Mouse (Mus musculus) liver, embryonic 15.5 days (tissue): Measurements from ENCODE around the gene Ptpn5. TPM values are rescaled to one million over a fixed set of nuclear protein-coding genes. Genes with fewer than 3 reads are reported as not detected.

Source experiments
- ATAC-seq: fragments of 200-750 bp; cut with Nextera tagmentation; 2 replicates; pipeline ENCODE4 v1.8.0; 2017; ENCODE audit warnings: moderate number of reproducible peaks, mild to moderate bottlenecking, moderate library complexity; ENCODE audit not compliant: insufficient read depth
- H3K27ac ChIP-seq: fragments of 300-500 bp; sonication (generic); replicated peaks from 2 replicates; pipeline ENCODE4 v1.5.1; 2015; ENCODE audit warnings: mild to moderate bottlenecking, inconsistent platforms
- H3K27me3 ChIP-seq: fragments of 300-500 bp; sonication (generic); 2 replicates; pipeline ENCODE4 v1.6.1; 2015; ENCODE audit warnings: mild to moderate bottlenecking, inconsistent platforms
- H3K36me3 ChIP-seq: fragments of 300-500 bp; sonication (generic); replicated peaks from 2 replicates; pipeline ENCODE4 v1.6.1; 2015; ENCODE audit warnings: moderate library complexity, mild to moderate bottlenecking, inconsistent platforms
- H3K4me1 ChIP-seq: fragments of 300-500 bp; sonication (generic); replicated peaks from 2 replicates; pipeline ENCODE4 v1.6.1; 2015; ENCODE audit warnings: inconsistent platforms
- H3K4me2 ChIP-seq: fragments of 300-500 bp; sonication (generic); 2 replicates; pipeline ENCODE4 v1.6.1; 2015; ENCODE audit warnings: moderate library complexity, mild to moderate bottlenecking, inconsistent platforms
- H3K4me3 ChIP-seq: fragments of 300-500 bp; sonication (generic); replicated peaks from 2 replicates; pipeline ENCODE4 v1.5.1; 2015; ENCODE audit warnings: mild to moderate bottlenecking, inconsistent platforms
- H3K9ac ChIP-seq: fragments of 300-500 bp; sonication (generic); 2 replicates; pipeline ENCODE4 v1.6.1; 2015; ENCODE audit warnings: moderate library complexity, mild to moderate bottlenecking, inconsistent platforms
- H3K9me3 ChIP-seq: fragments of 300-500 bp; sonication (generic); replicated peaks from 2 replicates; pipeline ENCODE4 v1.6.1; 2016; ENCODE audit warnings: inconsistent platforms
- WGBS: fragments of 180-500 bp; shearing (Covaris S2); methylation state at CpG from one replicate; pipeline ENCODE4 v1.1.7; 2015; ENCODE audit warnings: mixed read lengths; ENCODE audit not compliant: insufficient replicate concordance; 5-methylcytosine and 5-hydroxymethylcytosine counted together
- polyA plus RNA-seq: library from polyadenylated mRNA; unstranded; fragments of >200 nt; fragmentation: Nextera tagmentation; extraction: Ambion mirVana; gene quantifications from 2 replicates; pipeline ENCODE4 v1.2.1, GENCODE M21; 2015

Ptpn5 gene
- polyA plus RNA-seq, 1 experiment from 2014 or later: not detected

DNA sequence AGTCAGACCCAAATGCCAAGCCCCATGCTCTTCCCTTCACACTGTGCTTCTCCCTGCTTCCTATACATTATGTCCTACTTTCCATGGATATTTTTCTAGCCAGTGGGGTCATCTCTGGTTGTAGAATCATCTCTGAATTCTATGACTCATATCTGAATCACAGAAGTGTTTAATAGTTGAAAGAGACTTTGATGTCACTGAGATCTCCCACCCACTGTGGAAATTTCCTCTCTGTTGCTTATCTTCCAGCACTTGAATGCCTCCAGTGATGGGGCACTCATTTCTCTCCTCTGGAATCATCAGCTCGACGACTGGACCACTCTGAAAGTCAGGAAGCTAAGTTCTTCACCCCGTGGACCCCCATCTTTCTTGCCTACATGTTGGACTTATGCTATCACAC, 22.4 kb downstream of the Ptpn5 start:
- Histone ChIP-seq H3K4me3 (no peak overlapping the region), H3K27me3 (no peaks in the 10 kb centered on the region), H3K4me1 (no peaks in the 10 kb centered on the region), H3K4me2 (no peak overlapping the region), H3K9me3 (no peaks in the 10 kb centered on the region), H3K27ac (no peak overlapping the region), H3K9ac (no peak overlapping the region), H3K36me3 (no peaks in the 10 kb centered on the region)
- 50% methylated on average over 3 of the region's 3 CpGs for WGBS
- ATAC-seq: no peak

DNA sequence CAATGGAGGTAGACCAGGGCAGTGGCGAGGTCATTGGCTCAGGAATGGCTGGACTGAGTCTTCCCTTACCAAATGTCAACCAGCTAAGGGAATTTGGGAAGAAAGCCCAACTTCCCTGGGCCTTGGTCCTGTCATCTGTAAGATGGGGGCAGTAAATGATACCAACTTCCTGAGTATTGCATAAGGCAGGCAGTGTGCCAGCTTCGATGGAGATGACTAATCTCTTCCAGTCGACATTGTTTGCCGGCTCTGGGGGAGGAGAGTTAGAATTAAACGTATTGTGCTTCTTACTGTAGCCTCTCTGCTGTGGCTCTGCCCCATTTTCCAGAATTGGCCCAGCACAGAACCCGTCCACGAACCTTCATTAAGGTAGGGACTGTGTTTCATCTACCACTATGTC, 23.0 kb downstream of the Ptpn5 start:
- Histone ChIP-seq H3K9me3 (no peaks in the 10 kb centered on the region), H3K9ac (no peak overlapping the region), H3K4me2 (no peak overlapping the region), H3K4me3 (no peak overlapping the region), H3K27ac (no peak overlapping the region), H3K27me3 (no peaks in the 10 kb centered on the region), H3K36me3 (no peaks in the 10 kb centered on the region), H3K4me1 (no peaks in the 10 kb centered on the region)
- ATAC-seq: no peak
- WGBS: 36% methylated on average over 7 of the region's 7 CpGs

- H3K9ac ChIP-seq: no peak overlapping the region
- H3K27me3 ChIP-seq: no peaks in the 10 kb centered on the region
- no peaks in the 10 kb centered on the region for H3K9me3 ChIP-seq
- no peaks in the 10 kb centered on the region for H3K36me3 ChIP-seq
- 66% methylated on average over 13 of the region's 13 CpGs for WGBS
- no peak for ATAC-seq
- no peak overlapping the region for H3K4me2 ChIP-seq
- no peak overlapping the region for H3K4me3 ChIP-seq
- no peak overlapping the region for H3K27ac ChIP-seq
- no peaks in the 10 kb centered on the region for H3K4me1 ChIP-seq
Observed at GRCm38 (mm10) chr7:47108779-47109189, 24.7 kb downstream of the Ptpn5 start.

GRCm38 (mm10) chr7:47106949-47107348, 26.5 kb downstream of the Ptpn5 start:
- Histone ChIP-seq H3K36me3 (no peaks in the 10 kb centered on the region), H3K9ac (no peak overlapping the region), H3K27ac (no peak overlapping the region), H3K4me2 (no peak overlapping the region), H3K27me3 (no peaks in the 10 kb centered on the region), H3K4me1 (no peaks in the 10 kb centered on the region), H3K4me3 (no peak overlapping the region), H3K9me3 (no peaks in the 10 kb centered on the region)
- no peak for ATAC-seq

GRCm38 (mm10) chr7:47103671-47104414, 29.6 kb downstream of the Ptpn5 start:
- no peak overlapping the region for H3K27ac ChIP-seq
- H3K9ac ChIP-seq: no peak overlapping the region
- no peak overlapping the region for H3K4me2 ChIP-seq
- 41% methylated on average over 1 of the region's 1 CpGs for WGBS
- H3K9me3 ChIP-seq: no peaks in the 10 kb centered on the region
- no peak overlapping the region for H3K4me3 ChIP-seq
- ATAC-seq: no peak
- H3K36me3 ChIP-seq: no peaks in the 10 kb centered on the region
- H3K4me1 ChIP-seq: no peaks in the 10 kb centered on the region
- H3K27me3 ChIP-seq: no peaks in the 10 kb centered on the region

DNA sequence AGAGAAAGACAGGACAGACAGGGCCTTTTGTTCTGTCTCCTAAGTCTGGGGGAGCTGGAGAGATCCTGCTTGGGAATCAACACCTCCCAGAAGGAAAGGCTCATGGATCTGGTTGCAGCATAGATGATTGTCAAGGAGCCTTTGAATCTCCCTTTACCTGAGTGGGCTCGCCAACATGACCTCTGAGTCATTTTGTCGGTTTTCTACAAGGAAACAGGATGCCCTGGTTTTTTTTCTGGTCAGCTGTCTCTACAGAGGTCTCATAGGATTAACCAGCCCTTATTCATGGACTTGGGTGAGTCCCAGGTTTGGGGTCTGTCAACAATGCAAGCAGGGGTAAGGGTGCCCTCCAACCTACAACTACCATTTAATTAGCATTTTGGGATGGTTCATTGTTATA, 30.5 kb downstream of the Ptpn5 start:
- H3K27me3 ChIP-seq: no peaks in the 10 kb centered on the region
- 36% methylated on average over 2 of the region's 2 CpGs for WGBS
- no peak overlapping the region for H3K27ac ChIP-seq
- no peak overlapping the region for H3K4me3 ChIP-seq
- no peaks in the 10 kb centered on the region for H3K9me3 ChIP-seq
- H3K4me2 ChIP-seq: no peak overlapping the region
- ATAC-seq: no peak
- no peak overlapping the region for H3K9ac ChIP-seq
- H3K36me3 ChIP-seq: no peaks in the 10 kb centered on the region
- H3K4me1 ChIP-seq: no peaks in the 10 kb centered on the region

DNA sequence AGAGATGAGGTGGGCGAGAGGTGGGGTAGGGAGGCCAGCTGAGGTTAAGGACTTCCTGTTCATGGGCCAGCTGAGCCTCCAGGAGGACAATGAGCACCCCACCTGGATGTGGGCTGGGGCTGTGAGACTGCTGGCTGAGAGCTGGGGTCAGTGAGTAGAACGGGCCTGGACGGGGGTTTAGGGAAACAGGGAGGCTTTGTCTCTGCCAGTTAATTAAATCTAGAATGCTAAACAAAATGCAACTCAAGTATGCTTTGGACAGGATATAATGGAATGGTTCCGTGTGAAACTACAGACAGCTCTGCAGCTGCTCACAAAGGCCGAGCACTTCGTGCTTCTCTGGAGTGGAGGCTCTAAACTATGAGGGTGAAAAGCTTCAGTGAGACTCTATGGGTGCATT, 32.9 kb downstream of the Ptpn5 start:
- Histone ChIP-seq H3K4me2 (no peak overlapping the region), H3K4me1 (no peaks in the 10 kb centered on the region), H3K4me3 (no peak overlapping the region), H3K27me3 (no peaks in the 10 kb centered on the region), H3K36me3 (no peaks in the 10 kb centered on the region), H3K9ac (no peak overlapping the region), H3K9me3 (no peaks in the 10 kb centered on the region), H3K27ac (no peak overlapping the region)
- ATAC-seq: no peak
- WGBS: 51% methylated on average over 6 of the region's 6 CpGs

DNA sequence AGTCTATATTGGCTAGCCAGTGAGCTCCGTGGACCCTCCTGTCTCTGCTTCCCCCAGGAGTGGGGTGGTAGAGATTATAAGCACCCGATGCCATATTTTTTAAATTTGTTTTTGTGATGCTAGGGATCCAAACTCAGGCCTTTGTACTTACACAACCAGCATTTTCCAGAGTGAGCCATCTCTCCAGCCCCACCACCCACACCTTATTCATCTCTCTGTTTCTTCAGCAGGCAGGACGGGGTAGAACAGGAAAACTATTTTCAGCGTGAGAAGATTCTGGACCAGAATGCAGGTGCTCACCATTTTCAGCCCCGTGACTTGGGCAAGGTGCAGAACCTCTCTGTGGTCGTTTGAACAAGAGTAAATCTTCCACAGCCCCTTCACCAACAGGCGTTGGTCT, 34.2 kb downstream of the Ptpn5 start:
- Histone ChIP-seq H3K4me2 (no peak overlapping the region), H3K27ac (no peak overlapping the region), H3K36me3 (no peaks in the 10 kb centered on the region), H3K4me3 (no peak overlapping the region), H3K27me3 (no peaks in the 10 kb centered on the region), H3K9me3 (no peaks in the 10 kb centered on the region), H3K4me1 (no peaks in the 10 kb centered on the region), H3K9ac (no peak overlapping the region)
- 54% methylated on average over 7 of the region's 7 CpGs for WGBS
- no peak for ATAC-seq

DNA sequence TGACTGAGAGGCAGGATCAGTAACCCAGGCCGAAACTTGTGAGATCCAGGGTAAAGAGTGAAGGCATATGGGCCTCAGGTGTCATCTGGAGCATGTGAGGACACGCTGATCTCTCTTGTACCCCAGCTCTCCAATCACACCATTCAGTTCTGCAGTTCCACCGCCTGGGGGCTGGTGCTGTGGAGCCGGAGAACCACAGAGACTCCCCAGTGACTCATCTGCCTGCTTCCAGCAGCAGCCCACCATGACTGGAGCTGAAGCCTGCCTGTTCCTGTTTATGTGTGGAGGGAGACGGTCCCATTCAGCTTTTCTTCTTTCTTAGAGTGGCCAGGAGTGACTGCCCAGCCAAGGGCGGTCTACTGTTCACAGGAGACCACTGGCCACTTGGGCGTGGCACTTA, 35.4 kb downstream of the Ptpn5 start:
- ATAC-seq: no peak

DNA sequence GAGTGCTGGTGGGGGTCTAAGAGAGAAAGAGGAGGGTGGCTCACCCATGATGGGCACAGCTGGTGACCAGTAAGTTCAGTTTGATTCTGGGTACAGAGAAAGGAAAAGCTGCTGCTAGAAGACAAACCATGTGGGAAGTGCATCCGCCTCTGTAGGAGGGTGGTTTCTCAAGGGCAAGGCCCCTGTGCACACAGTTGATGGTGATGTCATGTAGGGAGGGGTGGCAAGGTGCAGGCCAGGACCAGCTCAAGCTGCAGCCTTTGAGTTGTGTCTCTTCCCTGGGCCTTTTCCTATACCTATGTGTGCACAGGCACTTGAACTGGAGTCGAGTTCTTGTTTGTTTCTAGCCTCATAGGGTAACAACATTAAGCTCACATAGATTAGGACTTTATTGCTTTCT, 38.5 kb downstream of the Ptpn5 start:
- 41% methylated on average over 2 of the region's 2 CpGs for WGBS
- Histone ChIP-seq H3K4me3 (no peak overlapping the region), H3K9ac (no peak overlapping the region), H3K27me3 (no peaks in the 10 kb centered on the region), H3K4me1 (no peaks in the 10 kb centered on the region), H3K4me2 (no peak overlapping the region), H3K27ac (no peak overlapping the region), H3K36me3 (no peaks in the 10 kb centered on the region), H3K9me3 (no peaks in the 10 kb centered on the region)
- ATAC-seq: no peak

More for the DNA sequence above, 35.4 kb downstream of the Ptpn5 start:
- Histone ChIP-seq H3K4me2 (no peak overlapping the region), H3K4me3 (no peak overlapping the region), H3K27me3 (no peaks in the 10 kb centered on the region), H3K36me3 (no peaks in the 10 kb centered on the region), H3K9ac (no peak overlapping the region), H3K27ac (no peak overlapping the region), H3K9me3 (no peaks in the 10 kb centered on the region), H3K4me1 (no peaks in the 10 kb centered on the region)
- WGBS: 45% methylated on average over 7 of the region's 7 CpGs

- Histone ChIP-seq H3K27me3 (no peaks in the 10 kb centered on the region), H3K4me2 (no peak overlapping the region), H3K9ac (no peak overlapping the region), H3K4me1 (no peaks in the 10 kb centered on the region), H3K27ac (no peak overlapping the region), H3K4me3 (no peak overlapping the region), H3K36me3 (no peaks in the 10 kb centered on the region), H3K9me3 (no peaks in the 10 kb centered on the region)
- no peak for ATAC-seq
- 72% methylated on average over 5 of the region's 5 CpGs for WGBS
Observed at GRCm38 (mm10) chr7:47093935-47094334, 39.5 kb downstream of the Ptpn5 start.

DNA sequence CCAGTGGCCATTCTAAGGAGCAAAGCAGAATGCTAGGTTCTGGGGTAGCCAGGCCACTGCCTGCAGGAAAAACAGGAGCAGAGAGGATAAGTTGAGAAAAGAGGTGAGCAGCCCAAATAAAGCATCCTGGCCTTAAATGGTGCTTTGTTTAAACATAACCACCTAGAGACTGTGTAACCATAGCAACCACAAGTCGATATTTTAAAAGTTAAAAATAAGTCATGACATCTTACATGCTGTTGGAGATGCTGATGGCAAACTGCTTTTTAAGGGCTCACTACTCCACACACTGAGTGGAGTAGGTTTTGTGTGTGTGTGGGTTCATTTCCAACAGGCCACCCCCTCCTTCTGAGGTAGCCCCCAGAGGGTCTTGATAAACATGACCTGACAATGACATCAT, 48.4 kb downstream of the Ptpn5 start:
- ATAC-seq: no peak
- Histone ChIP-seq H3K27ac (no peak overlapping the region), H3K36me3 (no peaks in the 10 kb centered on the region), H3K4me2 (no peak overlapping the region), H3K9me3 (no peaks in the 10 kb centered on the region), H3K27me3 (no peaks in the 10 kb centered on the region), H3K4me3 (no peak overlapping the region), H3K4me1 (no peaks in the 10 kb centered on the region), H3K9ac (no peak overlapping the region)
- 58% methylated on average over 1 of the region's 1 CpGs for WGBS
